Mouse (Mus musculus): ENCODE measurements around the gene Snap47. TPM values are rescaled to one million over a fixed set of nuclear protein-coding genes. Genes with fewer than 3 reads are reported as not detected.

Gene Snap47
- polyA plus RNA-seq, 1 experiment from 2014 or later, result 88.7 TPM

DNA sequence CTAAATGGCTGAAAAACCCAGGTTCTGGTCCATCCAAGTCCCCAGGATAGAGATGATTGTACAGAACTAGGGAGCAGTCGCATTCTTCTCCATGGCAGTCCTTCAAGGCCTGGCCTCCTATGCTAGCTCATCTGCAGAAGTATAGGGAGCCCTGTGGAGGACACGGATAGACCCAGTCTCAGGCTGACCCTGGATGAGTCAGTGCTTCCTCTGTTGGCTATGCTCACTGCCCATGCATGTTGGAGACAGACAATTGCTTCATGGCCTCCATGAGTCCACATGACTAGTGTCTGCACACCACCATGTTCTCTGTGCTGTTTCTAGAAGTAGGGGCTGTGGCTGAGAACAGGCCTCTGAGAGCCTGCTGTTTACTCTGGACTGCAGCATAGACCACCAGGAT lies 5.4 kb upstream of the Snap47 start:
- Histone ChIP-seq H3K36me3 (peaks cover 37% of the 10 kb centered on the region), H3K27ac (no peak overlapping the region), H3K27me3 (replicated peaks) (no peaks in the 10 kb centered on the region), H3K9ac (no peak overlapping the region), H3K4me3 (replicated peaks) (no peak overlapping the region), H3K4me2 (no peak overlapping the region), H3K9me3 (no peaks in the 10 kb centered on the region), H3K4me1 (0 out of 2 replicates have a peak, but pooled peaks cover 3% of the 10 kb centered on the region)
- 96% methylated on average over 2 of the region's 2 CpGs for WGBS
- no peak for ATAC-seq (ENCODE audit: insufficient read depth, low FRiP score, low read depth)

DNA sequence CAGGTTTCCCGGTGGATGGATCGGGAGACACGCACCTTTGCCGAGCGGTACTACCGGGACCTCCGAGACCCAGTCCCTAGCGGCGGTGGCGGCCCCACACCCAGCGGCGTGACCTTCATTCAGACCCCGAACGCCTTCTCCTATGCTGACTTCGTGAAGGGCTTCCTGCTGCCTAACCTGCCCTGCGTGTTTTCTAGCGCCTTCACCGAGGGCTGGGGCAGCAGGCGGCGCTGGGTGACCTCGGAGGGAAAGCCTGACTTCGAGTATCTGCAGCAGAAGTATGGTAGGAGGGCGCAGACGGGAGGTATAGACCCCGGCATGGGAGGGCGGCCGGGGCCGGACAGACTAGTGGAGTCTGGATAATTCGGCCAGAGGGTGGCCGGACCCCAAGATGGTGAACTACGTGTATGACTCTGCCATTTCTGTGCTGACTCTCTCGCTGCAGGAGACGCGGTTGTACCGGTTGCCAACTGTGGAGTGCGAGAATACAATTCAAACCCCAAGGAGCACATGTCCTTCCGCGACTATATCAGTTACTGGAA lies 685 bp downstream of the Snap47 start:
- Histone ChIP-seq H3K9ac (peak overlapping the region; percentile 80), H3K27ac (peak overlapping the region; percentile 87), H3K4me2 (peak overlapping the region; percentile 80), H3K27me3 (replicated peaks) (no peaks in the 10 kb centered on the region), H3K9me3 (no peaks in the 10 kb centered on the region), H3K4me3 (replicated peaks) (peak overlapping the region; percentile 65), H3K36me3 (peaks cover 20% of the 10 kb centered on the region), H3K4me1 (peaks cover 16% of the 10 kb centered on the region; the same call in 1 of the 2 replicates)
- ATAC-seq (ENCODE audit: insufficient read depth, low FRiP score, low read depth), result peak; percentile 70
- under 1% methylated on average over 38 of the region's 38 CpGs for WGBS

DNA sequence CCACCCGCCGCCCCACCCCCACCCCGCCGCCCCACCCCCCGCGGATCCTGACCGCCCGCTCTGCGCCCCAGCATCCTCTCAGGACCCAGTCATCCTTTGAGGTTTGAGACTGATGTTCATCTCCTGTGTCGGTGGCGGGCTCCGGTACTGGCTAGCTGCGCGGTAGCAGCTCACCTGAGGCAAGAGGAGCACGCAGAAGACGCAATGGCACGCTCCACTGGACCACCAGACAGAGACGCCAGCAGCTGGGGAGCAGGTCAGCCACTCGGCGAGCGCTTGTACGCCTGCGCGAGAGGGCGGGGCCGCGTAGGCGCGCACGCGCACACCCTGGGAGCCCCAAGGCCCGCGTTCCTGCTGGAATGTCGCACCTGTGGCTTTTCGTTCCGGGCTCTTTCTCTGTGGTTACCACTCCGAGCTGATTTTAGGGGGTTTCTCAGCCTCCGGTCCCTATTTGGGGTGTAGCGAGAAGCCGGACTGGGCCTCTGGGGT lies 1.2 kb downstream of the Snap47 start, which contains the start of gene Jmjd4:
TSS of gene Jmjd4 (plus strand) at position 305 of the 489 bp plus-strand sequence.
- Histone ChIP-seq H3K4me1 (peaks cover 16% of the 10 kb centered on the region; the same call in 1 of the 2 replicates), H3K9me3 (no peaks in the 10 kb centered on the region), H3K9ac (peak within 1 kb of the TSS; percentile 80), H3K4me3 (replicated peaks) (peak within 1 kb of the TSS; percentile 65), H3K27ac (peak within 1 kb of the TSS; percentile 87), H3K27me3 (replicated peaks) (no peaks in the 10 kb centered on the region), H3K4me2 (peak within 1 kb of the TSS; percentile 80), H3K36me3 (peaks cover 15% of the 10 kb centered on the region)
- peak; percentile 95 for ATAC-seq (ENCODE audit: insufficient read depth, low FRiP score, low read depth)
- WGBS, result under 1% methylated on average over 36 of the region's 40 CpGs

DNA sequence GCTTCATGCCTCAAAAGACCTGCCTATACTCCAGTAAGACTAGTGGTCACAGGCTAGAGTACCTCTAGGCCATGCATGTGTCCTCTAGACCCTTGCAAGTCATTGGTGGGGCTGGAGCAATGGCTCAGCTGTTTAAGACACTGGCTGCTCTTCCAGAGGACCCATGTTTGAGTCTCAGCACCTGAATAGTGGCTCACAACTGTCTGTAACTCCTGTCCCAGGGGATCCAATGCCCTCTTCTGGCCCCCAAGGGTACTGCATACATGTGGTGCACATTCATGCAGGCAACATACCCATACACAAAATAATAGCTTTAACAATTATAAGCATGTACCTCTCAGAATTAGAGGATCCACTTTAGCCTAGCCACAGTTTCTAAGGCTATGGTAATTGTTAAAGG lies 7.9 kb downstream of the Snap47 start:
- ATAC-seq (ENCODE audit: insufficient read depth, low FRiP score, low read depth), result no peak
- no peak overlapping the region for H3K4me3 ChIP-seq (replicated peaks)
- H3K4me2 ChIP-seq, result no peak overlapping the region
- no peaks in the 10 kb centered on the region for H3K9me3 ChIP-seq
- no peaks in the 10 kb centered on the region for H3K4me1 ChIP-seq
- H3K36me3 ChIP-seq, result 0 out of 2 replicates have a peak, but pooled peaks cover under 1% of the 10 kb centered on the region
- H3K9ac ChIP-seq, result no peak overlapping the region
- no peaks in the 10 kb centered on the region for H3K27me3 ChIP-seq (replicated peaks)
- H3K27ac ChIP-seq, result no peak overlapping the region

DNA sequence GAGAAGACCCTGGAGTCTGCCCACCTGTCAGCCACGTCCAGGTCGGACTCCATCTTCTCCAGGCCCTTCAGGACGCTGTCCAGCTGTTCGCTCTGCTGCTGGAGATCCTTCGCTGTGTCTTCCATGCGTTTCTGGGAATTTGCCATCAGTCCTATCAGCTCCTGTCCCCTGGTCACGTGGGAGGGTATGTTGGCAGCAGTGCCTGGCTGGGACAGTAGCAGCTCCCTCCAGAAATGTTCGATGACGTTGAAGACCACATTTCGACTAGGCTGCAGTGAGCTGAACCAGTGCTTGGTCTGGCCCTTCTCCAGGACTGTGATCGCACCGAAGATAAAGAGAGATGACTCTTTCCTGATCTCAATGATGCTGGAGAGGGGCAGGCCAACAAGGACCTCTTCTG lies 13.0 kb downstream of the Snap47 start:
- WGBS, result 92% methylated on average over 12 of the region's 12 CpGs
- no peaks in the 10 kb centered on the region for H3K9me3 ChIP-seq
- no peak overlapping the region for H3K4me2 ChIP-seq
- H3K27ac ChIP-seq, result no peak overlapping the region
- no peaks in the 10 kb centered on the region for H3K27me3 ChIP-seq (replicated peaks)
- peaks cover 12% of the 10 kb centered on the region for H3K36me3 ChIP-seq
- ATAC-seq (ENCODE audit: insufficient read depth, low FRiP score, low read depth), result no peak
- H3K4me3 ChIP-seq (replicated peaks), result no peak overlapping the region
- no peak overlapping the region for H3K9ac ChIP-seq
- no peaks in the 10 kb centered on the region for H3K4me1 ChIP-seq

DNA sequence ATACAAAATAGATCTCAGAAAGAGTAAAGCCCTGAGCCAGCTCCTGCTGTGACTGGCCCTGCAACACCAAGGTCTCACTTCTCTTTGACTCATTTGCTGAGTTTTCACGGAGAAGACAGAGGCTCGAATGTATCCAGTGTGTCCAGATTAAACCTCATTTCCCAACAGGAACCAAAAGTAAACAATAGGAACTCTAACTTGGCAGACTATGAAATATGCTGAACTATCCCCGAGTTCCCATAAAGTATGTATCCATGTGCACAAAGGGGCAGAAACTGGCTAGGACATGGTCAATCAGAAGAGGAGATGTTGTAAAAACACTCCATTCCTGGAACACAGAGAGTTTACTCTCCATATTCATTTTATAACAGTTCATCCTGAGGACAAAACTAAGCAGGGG lies 18.7 kb downstream of the Snap47 start:
- no peak for ATAC-seq (ENCODE audit: insufficient read depth, low FRiP score, low read depth)
- Histone ChIP-seq H3K27ac (no peak overlapping the region), H3K9ac (no peak overlapping the region), H3K36me3 (peaks cover 13% of the 10 kb centered on the region), H3K4me3 (replicated peaks) (no peak overlapping the region), H3K4me1 (0 out of 2 replicates have a peak, but pooled peaks cover 3% of the 10 kb centered on the region), H3K4me2 (no peak overlapping the region), H3K27me3 (replicated peaks) (no peaks in the 10 kb centered on the region), H3K9me3 (no peaks in the 10 kb centered on the region)
- 42% methylated on average over 3 of the region's 3 CpGs for WGBS

DNA sequence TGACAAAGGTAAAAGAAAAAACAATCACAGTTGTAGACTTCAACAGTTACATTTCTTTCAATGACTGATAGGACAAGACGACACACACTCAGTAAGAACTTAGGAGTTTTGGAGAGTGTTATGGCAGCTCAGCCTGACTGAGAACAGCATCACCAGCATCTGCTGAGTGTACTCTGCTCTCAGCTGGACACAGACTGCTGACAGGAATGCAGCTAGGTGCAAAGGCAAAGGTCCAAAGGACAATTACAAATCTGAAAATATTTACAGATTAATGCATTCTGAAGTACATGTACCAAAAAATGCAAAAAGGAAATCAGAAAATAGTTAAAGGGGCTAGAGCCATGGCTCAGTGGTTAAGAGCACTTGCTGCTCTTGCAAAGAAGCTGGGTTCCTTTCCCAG lies 21.0 kb downstream of the Snap47 start:
- no peaks in the 10 kb centered on the region for H3K27me3 ChIP-seq (replicated peaks)
- 0 out of 2 replicates have a peak, but pooled peaks cover 3% of the 10 kb centered on the region for H3K4me1 ChIP-seq
- no peaks in the 10 kb centered on the region for H3K9me3 ChIP-seq
- H3K9ac ChIP-seq, result no peak overlapping the region; the same call in 1 of the 2 replicates
- no peak overlapping the region for H3K27ac ChIP-seq
- H3K4me2 ChIP-seq, result no peak overlapping the region
- H3K36me3 ChIP-seq, result peaks cover 9% of the 10 kb centered on the region; the same call in 1 of the 2 replicates
- ATAC-seq (ENCODE audit: insufficient read depth, low FRiP score, low read depth), result no peak
- no peak overlapping the region for H3K4me3 ChIP-seq (replicated peaks)
- WGBS, result 78% methylated on average over 1 of the region's 1 CpGs

DNA sequence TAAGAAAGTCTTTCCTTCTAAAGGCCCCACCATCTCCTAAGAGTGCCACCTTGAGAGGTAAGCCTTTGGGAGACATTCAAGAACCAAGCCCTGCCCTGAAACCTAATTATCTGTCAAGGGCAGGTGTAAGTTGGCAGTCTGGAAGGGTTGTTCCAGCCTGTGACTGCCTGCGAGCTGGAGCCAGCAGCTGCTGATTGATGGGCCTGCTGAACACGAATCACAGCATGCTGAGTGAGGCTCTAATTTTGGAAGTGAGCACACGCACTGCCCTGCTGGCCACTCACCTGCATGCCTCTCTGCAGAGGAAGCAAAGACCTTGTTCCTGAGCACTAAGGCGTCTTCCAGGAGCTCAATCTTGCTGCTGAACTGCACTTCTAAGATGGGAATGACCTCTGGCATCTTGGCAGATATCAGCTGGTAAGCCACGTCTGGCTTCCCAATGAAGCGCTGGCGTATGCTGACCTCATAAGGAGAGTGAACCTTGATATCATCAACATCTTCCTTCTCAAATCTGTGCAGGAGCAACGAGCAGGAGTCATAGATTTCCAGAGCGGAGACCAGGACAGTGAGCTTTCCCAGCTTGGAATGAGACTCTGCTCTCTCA lies 22.8 kb downstream of the Snap47 start:
- WGBS, result 83% methylated on average over 9 of the region's 9 CpGs
- H3K4me3 ChIP-seq (replicated peaks), result no peak overlapping the region
- H3K27me3 ChIP-seq (replicated peaks), result no peaks in the 10 kb centered on the region
- 0 out of 2 replicates have a peak, but pooled peaks cover 3% of the 10 kb centered on the region for H3K4me1 ChIP-seq
- H3K27ac ChIP-seq, result no peak overlapping the region
- no peak for ATAC-seq (ENCODE audit: insufficient read depth, low FRiP score, low read depth)
- H3K9ac ChIP-seq, result no peak overlapping the region
- no peak overlapping the region for H3K4me2 ChIP-seq
- H3K36me3 ChIP-seq, result peaks cover 15% of the 10 kb centered on the region; the same call in 1 of the 2 replicates
- H3K9me3 ChIP-seq, result no peaks in the 10 kb centered on the region

DNA sequence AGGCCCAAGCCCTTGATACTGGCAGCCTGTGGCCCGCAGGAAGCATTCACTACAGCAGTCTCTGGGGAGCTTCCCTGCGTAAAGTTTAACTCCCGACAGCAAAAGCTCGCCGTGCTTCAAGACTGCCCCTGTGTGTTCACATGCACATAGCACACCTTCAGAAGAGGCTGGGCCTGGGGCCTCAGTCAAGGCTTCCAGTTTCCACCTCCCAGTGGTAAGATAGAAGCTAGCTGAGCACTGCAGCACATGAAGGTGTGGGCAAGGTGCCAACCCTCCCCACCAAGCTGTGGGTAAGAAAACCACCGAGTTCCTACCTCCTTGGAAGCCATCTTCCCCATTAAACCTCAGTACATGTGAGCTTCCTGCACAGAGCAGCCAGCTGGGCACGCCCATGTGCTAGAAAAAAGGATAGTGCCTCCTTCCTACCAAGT lies 25.3 kb downstream of the Snap47 start:
- no peak overlapping the region for H3K4me2 ChIP-seq
- 0 out of 2 replicates have a peak, but pooled peaks have one; percentile 7 for ATAC-seq (ENCODE audit: insufficient read depth, low FRiP score, low read depth)
- 58% methylated on average over 7 of the region's 7 CpGs for WGBS

DNA sequence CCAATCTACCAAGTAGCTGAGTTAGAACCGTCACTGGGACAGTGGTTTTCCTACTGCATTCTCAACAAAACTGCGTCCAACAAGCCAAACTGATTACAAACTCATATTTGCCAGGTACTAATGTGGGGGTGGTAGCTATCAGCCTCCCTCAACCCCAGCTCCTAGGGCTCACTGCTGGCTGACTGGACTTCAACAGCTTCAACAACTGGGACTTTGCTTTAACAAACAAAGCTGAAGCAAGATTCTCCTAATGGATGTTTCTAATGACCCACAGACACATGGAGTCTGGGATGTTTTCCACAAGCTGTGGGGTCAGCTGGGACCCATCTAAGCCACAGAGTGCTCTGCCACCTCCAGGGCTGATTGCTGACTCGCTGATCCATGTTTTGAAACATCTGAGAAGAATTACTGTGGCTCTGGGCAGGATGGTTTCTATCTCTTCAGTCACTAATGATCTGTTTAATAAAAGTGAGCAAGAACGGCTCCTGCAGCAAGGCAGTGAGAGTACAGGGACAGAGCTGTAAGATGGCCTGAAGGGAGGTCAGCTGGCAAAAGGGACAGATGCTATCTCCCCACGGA lies 27.9 kb downstream of the Snap47 start:
- Histone ChIP-seq H3K4me2 (no peak overlapping the region), H3K9ac (no peak overlapping the region), H3K4me1 (no peaks in the 10 kb centered on the region), H3K36me3 (peaks cover 34% of the 10 kb centered on the region; the same call in 1 of the 2 replicates), H3K4me3 (replicated peaks) (no peak overlapping the region), H3K27me3 (replicated peaks) (no peaks in the 10 kb centered on the region), H3K27ac (peak overlapping the region; percentile 67), H3K9me3 (no peaks in the 10 kb centered on the region)
- ATAC-seq (ENCODE audit: insufficient read depth, low FRiP score, low read depth), result no peak
- WGBS, result 61% methylated on average over 5 of the region's 5 CpGs

More for the DNA sequence above, 25.3 kb downstream of the Snap47 start:
- peaks cover 28% of the 10 kb centered on the region; the same call in 1 of the 2 replicates for H3K36me3 ChIP-seq
- H3K9me3 ChIP-seq, result no peaks in the 10 kb centered on the region
- no peak overlapping the region for H3K9ac ChIP-seq
- H3K27ac ChIP-seq, result no peak overlapping the region; the same call in 1 of the 2 replicates
- H3K4me1 ChIP-seq, result no peaks in the 10 kb centered on the region
- H3K4me3 ChIP-seq (replicated peaks), result no peak overlapping the region
- no peaks in the 10 kb centered on the region for H3K27me3 ChIP-seq (replicated peaks)

DNA sequence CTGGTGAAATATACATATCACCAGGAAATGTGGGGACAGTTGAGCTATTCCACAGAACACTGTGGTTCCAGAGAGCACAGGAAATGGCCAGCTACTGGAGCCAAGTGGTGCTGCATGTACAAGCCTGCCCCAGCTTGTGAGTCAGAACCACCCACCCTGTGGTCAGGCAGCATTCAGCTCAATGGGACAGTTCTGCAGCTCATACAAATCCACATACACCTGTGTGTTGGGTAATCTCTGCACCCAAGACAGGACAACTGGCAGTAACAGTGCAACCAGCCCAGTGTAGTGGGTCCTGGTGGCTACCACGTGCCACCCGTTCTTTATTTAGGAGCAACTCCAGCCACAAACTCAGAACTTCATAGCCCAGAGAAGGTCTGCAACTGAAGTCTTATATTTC lies 29.0 kb downstream of the Snap47 start:
- H3K9me3 ChIP-seq, result no peaks in the 10 kb centered on the region
- no peak overlapping the region for H3K9ac ChIP-seq
- H3K4me3 ChIP-seq (replicated peaks), result no peak overlapping the region
- no peak overlapping the region for H3K4me2 ChIP-seq
- peaks cover 25% of the 10 kb centered on the region; the same call in 1 of the 2 replicates for H3K36me3 ChIP-seq
- H3K4me1 ChIP-seq, result no peaks in the 10 kb centered on the region
- WGBS, result 81% methylated on average over 2 of the region's 2 CpGs
- no peaks in the 10 kb centered on the region for H3K27me3 ChIP-seq (replicated peaks)
- peak overlapping the region; percentile 40; the same call in 1 of the 2 replicates for H3K27ac ChIP-seq
- no peak for ATAC-seq (ENCODE audit: insufficient read depth, low FRiP score, low read depth)

DNA sequence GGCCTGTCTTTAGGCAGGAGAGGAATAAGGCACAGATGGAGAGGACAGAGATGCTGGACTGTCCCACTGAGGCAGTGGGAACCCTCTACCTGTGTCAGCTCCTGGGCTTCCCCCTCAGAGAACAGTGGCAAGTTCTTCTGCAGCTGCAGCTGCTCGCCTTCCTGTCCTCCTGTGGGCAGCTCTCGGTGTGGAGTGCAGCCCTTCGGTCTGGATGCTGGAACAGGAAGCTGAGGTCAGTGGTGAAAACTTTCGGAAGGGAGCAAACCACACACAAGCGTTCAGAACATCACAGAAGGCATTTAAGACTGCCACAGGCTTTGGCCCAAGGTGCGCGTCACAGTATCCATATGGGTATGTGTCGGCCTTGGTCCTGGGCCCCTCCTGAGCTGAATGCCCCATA lies 29.6 kb downstream of the Snap47 start:
- Histone ChIP-seq H3K4me3 (replicated peaks) (no peak overlapping the region), H3K4me1 (no peaks in the 10 kb centered on the region), H3K9me3 (no peaks in the 10 kb centered on the region), H3K36me3 (peaks cover 25% of the 10 kb centered on the region; the same call in 1 of the 2 replicates), H3K9ac (no peak overlapping the region), H3K4me2 (no peak overlapping the region), H3K27me3 (replicated peaks) (no peaks in the 10 kb centered on the region), H3K27ac (no peak overlapping the region)
- ATAC-seq (ENCODE audit: insufficient read depth, low FRiP score, low read depth), result no peak
- 78% methylated on average over 8 of the region's 8 CpGs for WGBS
